ENCODE assay signal across 29 mouse cellular contexts in the genomic region with DNA sequence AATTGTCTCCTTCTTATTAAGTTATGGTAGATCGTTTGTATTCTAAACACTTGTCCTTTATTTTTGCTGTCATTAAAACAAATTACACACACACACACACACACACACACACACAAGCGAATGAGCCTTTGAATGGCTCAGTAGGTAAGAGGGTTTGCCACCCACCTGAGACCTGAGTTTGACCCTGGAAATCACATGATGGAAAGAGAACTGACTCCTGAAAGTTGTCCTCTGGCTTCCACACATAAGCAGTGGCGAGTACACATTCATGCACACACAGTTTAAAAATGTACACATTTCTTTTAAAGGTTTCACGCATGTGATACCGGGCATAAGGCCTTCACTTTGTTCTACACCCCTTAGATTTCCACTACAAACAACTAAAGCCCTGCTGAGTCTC. TPM values are rescaled to one million over a fixed set of nuclear protein-coding genes. Genes with fewer than 3 reads are reported as not detected.
DNase-seq lines count a peak whose midpoint lies in the region; ATAC-seq and TF ChIP-seq lines count a peak whose summit lies in the region.
"Had no signal": no experiment of that assay in that cellular context is flagged by ENCODE, and none has a peak within 500 bp of the region (broad histone marks: within the 10 kb centered on the region; RNA-seq: fewer than 3 reads in every experiment).

No protein-coding gene starts in this region.

- H3K4me2 ChIP-seq in forebrain, embryonic 13.5 days = no peak overlapping the region
- no peak overlapping the region for H3K4me2 ChIP-seq in forebrain, postnatal 0 days (ENCODE audit: low read depth)
- H3K4me2 ChIP-seq in forebrain, embryonic 16.5 days (ENCODE audit: low read length) = no peak overlapping the region
- no peak overlapping the region for H3K4me2 ChIP-seq in forebrain, embryonic 12.5 days
- no peak overlapping the region for H3K4me2 ChIP-seq in midbrain, embryonic 15.5 days
- no peak overlapping the region for H3K4me2 ChIP-seq in midbrain, embryonic 13.5 days (replicated peaks)
- no peak overlapping the region for H3K4me2 ChIP-seq in embryonic facial prominence, embryonic 13.5 days
- H3K4me2 ChIP-seq: heart, embryonic 12.5 days; heart, embryonic 15.5 days; hindbrain, embryonic 14.5 days had no signal

- H3K36me3 ChIP-seq in forebrain, embryonic 13.5 days (ENCODE audit: poor library complexity, severe bottlenecking) = peaks cover 45% of the 10 kb centered on the region
- H3K36me3 ChIP-seq in forebrain, postnatal 0 days (ENCODE audit: insufficient read depth) = peaks cover 9% of the 10 kb centered on the region
- H3K36me3 ChIP-seq in forebrain, embryonic 16.5 days (ENCODE audit: control insufficient read depth, insufficient read depth) = no peaks in the 10 kb centered on the region
- peaks cover 34% of the 10 kb centered on the region for H3K36me3 ChIP-seq in forebrain, embryonic 12.5 days (replicated peaks)
- H3K36me3 ChIP-seq in midbrain, embryonic 15.5 days (replicated peaks) = peaks cover 5% of the 10 kb centered on the region; the same call in 1 of the 2 replicates
- H3K36me3 ChIP-seq in midbrain, embryonic 13.5 days = peaks cover 36% of the 10 kb centered on the region
- peaks cover 38% of the 10 kb centered on the region for H3K36me3 ChIP-seq in embryonic facial prominence, embryonic 13.5 days

- no peak for DNase-seq in forebrain, postnatal 0 days
- no peak for DNase-seq in kidney, adult 11 months
- DNase-seq: adrenal gland, adult 2 months; adrenal gland, postnatal 14 days; B cell, adult 2 months; cerebellum, adult 11 months; cerebellum, adult 2 months; cerebellum, adult 9-11 months; cerebellum, postnatal 25 days; gastrocnemius, adult 2 months; gastrocnemius, postnatal 14 days; heart, adult 18-20 months; heart, postnatal 10 days; heart, postnatal 36 days; kidney, adult 2 months had no signal

- H3K9me3 ChIP-seq in forebrain, embryonic 13.5 days (replicated peaks) = no peaks in the 10 kb centered on the region
- no peaks in the 10 kb centered on the region for H3K9me3 ChIP-seq in forebrain, postnatal 0 days (ENCODE audit: low read length)
- H3K9me3 ChIP-seq in forebrain, embryonic 16.5 days (ENCODE audit: control insufficient read depth, low read length) = no peaks in the 10 kb centered on the region
- no peaks in the 10 kb centered on the region for H3K9me3 ChIP-seq in forebrain, embryonic 12.5 days
- H3K9me3 ChIP-seq in midbrain, embryonic 15.5 days = no peaks in the 10 kb centered on the region
- H3K9me3 ChIP-seq in midbrain, embryonic 13.5 days = no peaks in the 10 kb centered on the region
- H3K9me3 ChIP-seq in embryonic facial prominence, embryonic 13.5 days = no peaks in the 10 kb centered on the region
- H3K9me3 ChIP-seq: heart, embryonic 15.5 days had no signal

- WGBS in forebrain, embryonic 13.5 days = 77% methylated on average over 5 of the region's 5 CpGs
- 61% methylated on average over 5 of the region's 5 CpGs for WGBS in forebrain, postnatal 0 days
- WGBS in forebrain, embryonic 16.5 days = 67% methylated on average over 5 of the region's 5 CpGs
- whole genome bisulfite sequencing in forebrain, embryonic 12.5 days = 82% methylated on average over 5 of the region's 5 CpGs
- 85% methylated on average over 5 of the region's 5 CpGs for WGBS in midbrain, embryonic 15.5 days
- 90% methylated on average over 5 of the region's 5 CpGs for WGBS in midbrain, embryonic 13.5 days
- WGBS in embryonic facial prominence, embryonic 13.5 days = 87% methylated on average over 5 of the region's 5 CpGs

- no peaks in the 10 kb centered on the region for H3K27me3 ChIP-seq in forebrain, embryonic 13.5 days
- H3K27me3 ChIP-seq in forebrain, postnatal 0 days (ENCODE audit: insufficient read depth, low read length) = no peaks in the 10 kb centered on the region
- H3K27me3 ChIP-seq in forebrain, embryonic 16.5 days (replicated peaks; ENCODE audit: control insufficient read depth, insufficient read depth, low read length) = no peaks in the 10 kb centered on the region
- no peaks in the 10 kb centered on the region; the same call in 1 of the 2 replicates for H3K27me3 ChIP-seq in forebrain, embryonic 12.5 days
- H3K27me3 ChIP-seq in midbrain, embryonic 15.5 days (replicated peaks) = no peaks in the 10 kb centered on the region
- no peaks in the 10 kb centered on the region for H3K27me3 ChIP-seq in midbrain, embryonic 13.5 days
- no peaks in the 10 kb centered on the region for H3K27me3 ChIP-seq in embryonic facial prominence, embryonic 13.5 days
- H3K27me3 ChIP-seq: CH12.LX; heart, embryonic 12.5 days; heart, embryonic 15.5 days had no signal

- H3K9ac ChIP-seq in forebrain, embryonic 13.5 days = no peak overlapping the region
- no peak overlapping the region for H3K9ac ChIP-seq in forebrain, postnatal 0 days
- H3K9ac ChIP-seq in forebrain, embryonic 16.5 days (replicated peaks; ENCODE audit: low read depth, low read length) = no peak overlapping the region
- H3K9ac ChIP-seq in forebrain, embryonic 12.5 days = no peak overlapping the region
- no peak overlapping the region for H3K9ac ChIP-seq in midbrain, embryonic 15.5 days
- no peak overlapping the region for H3K9ac ChIP-seq in midbrain, embryonic 13.5 days (replicated peaks)
- H3K9ac ChIP-seq in embryonic facial prominence, embryonic 13.5 days = no peak overlapping the region
- H3K9ac ChIP-seq: heart, embryonic 12.5 days; heart, embryonic 15.5 days; hindbrain, embryonic 14.5 days had no signal

- ATAC-seq in forebrain, embryonic 13.5 days = no peak
- no peak for ATAC-seq in forebrain, postnatal 0 days
- no peak for ATAC-seq in forebrain, embryonic 16.5 days
- no peak for ATAC-seq in forebrain, embryonic 12.5 days (ENCODE audit: low FRiP score)
- no peak for ATAC-seq in midbrain, embryonic 15.5 days (replicated peaks)
- no peak for ATAC-seq in midbrain, embryonic 13.5 days
- no peak for ATAC-seq in embryonic facial prominence, embryonic 13.5 days (ENCODE audit: insufficient number of reproducible peaks, insufficient read depth, low FRiP score, low TSS enrichment, low read depth)
- ATAC-seq: hindbrain, postnatal 0 days; inflammation-experienced regulatory T-cells, adult 6 months; intestine, embryonic 16.5 days had no signal

- TF ChIP-seq CTCF in forebrain, postnatal 0 days (IDR thresholded peaks at IDR 0.05; ENCODE audit: low read depth) = no peak

- peaks cover 22% of the 10 kb centered on the region for H3K4me1 ChIP-seq in forebrain, embryonic 13.5 days
- no peaks in the 10 kb centered on the region for H3K4me1 ChIP-seq in forebrain, postnatal 0 days (ENCODE audit: insufficient read depth)
- peaks cover 20% of the 10 kb centered on the region for H3K4me1 ChIP-seq in forebrain, embryonic 16.5 days (replicated peaks; ENCODE audit: control insufficient read depth, insufficient read depth, low read length)
- H3K4me1 ChIP-seq in forebrain, embryonic 12.5 days = peaks cover 18% of the 10 kb centered on the region
- H3K4me1 ChIP-seq in midbrain, embryonic 15.5 days = peaks cover 19% of the 10 kb centered on the region
- peaks cover 22% of the 10 kb centered on the region for H3K4me1 ChIP-seq in midbrain, embryonic 13.5 days (replicated peaks)
- peaks cover 15% of the 10 kb centered on the region for H3K4me1 ChIP-seq in embryonic facial prominence, embryonic 13.5 days

- peak overlapping the region; percentile 12; the same call in 1 of the 2 replicates for H3K27ac ChIP-seq in forebrain, embryonic 13.5 days
- H3K27ac ChIP-seq in forebrain, postnatal 0 days (ENCODE audit: low read depth, low read length) = no peak overlapping the region
- peak overlapping the region; percentile 45 for H3K27ac ChIP-seq in forebrain, embryonic 16.5 days (ENCODE audit: low read length)
- H3K27ac ChIP-seq in forebrain, embryonic 12.5 days = no peak overlapping the region
- H3K27ac ChIP-seq in midbrain, embryonic 15.5 days = 0 out of 2 replicates have a peak overlapping the region, but pooled peaks have one; percentile 2
- no peak overlapping the region; the same call in 1 of the 2 replicates for H3K27ac ChIP-seq in midbrain, embryonic 13.5 days
- 0 out of 2 replicates have a peak overlapping the region, but pooled peaks have one; percentile 28 for H3K27ac ChIP-seq in embryonic facial prominence, embryonic 13.5 days
- H3K27ac ChIP-seq: gastrocnemius, adult 2 months; heart, embryonic 15.5 days; hindbrain, embryonic 14.5 days; hindbrain, postnatal 0 days had no signal

- H3K4me3 ChIP-seq in forebrain, embryonic 13.5 days = no peak overlapping the region
- H3K4me3 ChIP-seq in forebrain, postnatal 0 days (ENCODE audit: low read depth, low read length) = no peak overlapping the region
- no peak overlapping the region for H3K4me3 ChIP-seq in forebrain, embryonic 16.5 days (replicated peaks; ENCODE audit: low read length)
- no peak overlapping the region for H3K4me3 ChIP-seq in forebrain, embryonic 12.5 days (replicated peaks)
- H3K4me3 ChIP-seq in midbrain, embryonic 15.5 days = no peak overlapping the region
- no peak overlapping the region for H3K4me3 ChIP-seq in midbrain, embryonic 13.5 days (replicated peaks)
- no peak overlapping the region for H3K4me3 ChIP-seq in embryonic facial prominence, embryonic 13.5 days
- H3K4me3 ChIP-seq: erythroblast, embryonic 14.5 days; gastrocnemius, adult 2 months; heart, embryonic 12.5 days; heart, embryonic 15.5 days had no signal

RNA-seq across cellular contexts. Expression of a gene that starts 20.7 kb away (rescaled TPM):
- 5.4 and 6.5 TPM in 2 replicates for polyA plus RNA-seq in forebrain, embryonic 13.5 days (2015; fragmentation: Nextera tagmentation; extraction: Ambion mirVana)
- total RNA-seq in forebrain, postnatal 0 days (2014; rRNA removed) = 33.8 and 38.4 TPM in 2 replicates
- polyA plus RNA-seq in forebrain, postnatal 0 days (2015; fragmentation: Nextera tagmentation; extraction: Ambion mirVana) = 9.2 and 10.1 TPM in 2 replicates
- polyA plus RNA-seq in forebrain, embryonic 16.5 days (2015; fragmentation: Nextera tagmentation; extraction: Ambion mirVana) = 13.7 and 14.4 TPM in 2 replicates
- polyA plus RNA-seq in forebrain, embryonic 12.5 days (2016; fragmentation: Nextera tagmentation; extraction: Ambion mirVana) = 6.8 and 8.9 TPM in 2 replicates
- polyA plus RNA-seq in midbrain, embryonic 15.5 days (2015; fragmentation: Nextera tagmentation; extraction: Ambion mirVana) = 11.8 and 13.0 TPM in 2 replicates
- 6.6 and 7.7 TPM in 2 replicates for polyA plus RNA-seq in midbrain, embryonic 13.5 days (2015; fragmentation: Nextera tagmentation; extraction: Ambion mirVana)
- polyA plus RNA-seq in embryonic facial prominence, embryonic 13.5 days (2015; fragmentation: Nextera tagmentation; extraction: Ambion mirVana) = 4.6 and 4.8 TPM in 2 replicates

RNA-seq across cellular contexts. Expression of a gene that starts 57.5 kb away (rescaled TPM):
- 20.3 and 22.7 TPM in 2 replicates for polyA plus RNA-seq in forebrain, embryonic 13.5 days (2015; fragmentation: Nextera tagmentation; extraction: Ambion mirVana)
- 15.0 and 23.6 TPM in 2 replicates for total RNA-seq in forebrain, postnatal 0 days (2014; rRNA removed)
- polyA plus RNA-seq in forebrain, postnatal 0 days (2015; fragmentation: Nextera tagmentation; extraction: Ambion mirVana) = 4.5 and 7.8 TPM in 2 replicates
- 17.0 and 17.1 TPM in 2 replicates for polyA plus RNA-seq in forebrain, embryonic 16.5 days (2015; fragmentation: Nextera tagmentation; extraction: Ambion mirVana)
- polyA plus RNA-seq in forebrain, embryonic 12.5 days (2016; fragmentation: Nextera tagmentation; extraction: Ambion mirVana) = 24.4 and 24.7 TPM in 2 replicates
- polyA plus RNA-seq in midbrain, embryonic 15.5 days (2015; fragmentation: Nextera tagmentation; extraction: Ambion mirVana) = 14.2 and 14.8 TPM in 2 replicates
- 15.4 and 16.5 TPM in 2 replicates for polyA plus RNA-seq in midbrain, embryonic 13.5 days (2015; fragmentation: Nextera tagmentation; extraction: Ambion mirVana)
- polyA plus RNA-seq in embryonic facial prominence, embryonic 13.5 days (2015; fragmentation: Nextera tagmentation; extraction: Ambion mirVana) = 12.5 and 14.0 TPM in 2 replicates

RNA-seq across cellular contexts. Expression of a gene that starts 57.7 kb away (rescaled TPM):
- polyA plus RNA-seq in forebrain, embryonic 13.5 days (2015; fragmentation: Nextera tagmentation; extraction: Ambion mirVana) = 19.5 and 20.8 TPM in 2 replicates
- 14.1 and 15.2 TPM in 2 replicates for total RNA-seq in forebrain, postnatal 0 days (2014; rRNA removed)
- 9.1 and 9.2 TPM in 2 replicates for polyA plus RNA-seq in forebrain, postnatal 0 days (2015; fragmentation: Nextera tagmentation; extraction: Ambion mirVana)
- polyA plus RNA-seq in forebrain, embryonic 16.5 days (2015; fragmentation: Nextera tagmentation; extraction: Ambion mirVana) = 17.4 and 18.8 TPM in 2 replicates
- 19.2 and 23.0 TPM in 2 replicates for polyA plus RNA-seq in forebrain, embryonic 12.5 days (2016; fragmentation: Nextera tagmentation; extraction: Ambion mirVana)
- polyA plus RNA-seq in midbrain, embryonic 15.5 days (2015; fragmentation: Nextera tagmentation; extraction: Ambion mirVana) = 13.6 and 14.6 TPM in 2 replicates
- polyA plus RNA-seq in midbrain, embryonic 13.5 days (2015; fragmentation: Nextera tagmentation; extraction: Ambion mirVana) = 15.9 and 16.7 TPM in 2 replicates
- 17.7 and 19.4 TPM in 2 replicates for polyA plus RNA-seq in embryonic facial prominence, embryonic 13.5 days (2015; fragmentation: Nextera tagmentation; extraction: Ambion mirVana)

Comparison
In these comparisons a context has a peak if more than half of its experiments do, and no peak if none do; other contexts are left out.
1. H3K27ac ChIP-seq: peak in forebrain, embryonic 13.5 days (single experiment), forebrain, embryonic 16.5 days (single experiment), midbrain, embryonic 15.5 days (single experiment) and embryonic facial prominence, embryonic 13.5 days (single experiment); none in forebrain, postnatal 0 days (single experiment), forebrain, embryonic 12.5 days (single experiment) and midbrain, embryonic 13.5 days (single experiment).